Mouse (Mus musculus) G1E (cell line): ENCODE measurements around the gene Capg. TPM values are rescaled to one million over a fixed set of nuclear protein-coding genes. Genes with fewer than 3 reads are reported as not detected.

ENCODE experiments used
- ATAC-seq: 2 replicates; pipeline ENCODE4 v1.8.0; 2016; ENCODE audit warnings: mild to moderate bottlenecking; ENCODE audit not compliant: insufficient number of reproducible peaks, poor library complexity, low FRiP score, severe bottlenecking; ENCODE audit errors: extremely low read depth
- DNase-seq: peaks from one replicate; pipeline ENCODE4 v3.0.0; 2012; ENCODE audit warnings: low spot score
- H3K27me3 ChIP-seq: 2 replicates; pipeline ENCODE4 v1.6.1; 2012; ENCODE audit warnings: mild to moderate bottlenecking, low read length, inconsistent platforms; ENCODE audit not compliant: insufficient read depth
- H3K36me3 ChIP-seq: replicated peaks from 2 replicates; pipeline ENCODE3; 2012; ENCODE audit warnings: mild to moderate bottlenecking, inconsistent platforms
- H3K4me1 ChIP-seq: 2 replicates; pipeline ENCODE4 v1.6.1; 2012; ENCODE audit warnings: low read depth, low read length, inconsistent platforms, mixed read lengths; ENCODE audit not compliant: insufficient read depth
- H3K4me3 ChIP-seq: 2 replicates; pipeline ENCODE4 v1.5.1; 2012; ENCODE audit warnings: low read depth, mild to moderate bottlenecking, inconsistent platforms, low read length, moderate library complexity, mixed read lengths
- H3K9me3 ChIP-seq: replicated peaks from 2 replicates; pipeline ENCODE4 v1.6.1; 2012; ENCODE audit warnings: inconsistent platforms
- CTCF ChIP-seq: IDR thresholded peaks from 2 replicates; pipeline ENCODE4 v1.5.1; 2012; ENCODE audit warnings: low read depth, low read length, inconsistent platforms, mixed read lengths
- GATA1 ChIP-seq: IDR thresholded peaks from 2 replicates; pipeline ENCODE4 v1.6.1; 2012; ENCODE audit warnings: borderline replicate concordance, low read length, inconsistent platforms, mixed read lengths
- GATA2 ChIP-seq: IDR thresholded peaks from 2 replicates; pipeline ENCODE4 v1.6.1; 2012; ENCODE audit warnings: low read depth, low read length, inconsistent platforms, borderline replicate concordance
- POLR2AphosphoS5 ChIP-seq: IDR thresholded peaks from 2 replicates; pipeline ENCODE4 v1.6.1; 2012; ENCODE audit warnings: low read depth, low read length, inconsistent platforms; ENCODE audit not compliant: insufficient replicate concordance
- TAL1 ChIP-seq: conservative IDR thresholded peaks from 2 replicates; pipeline ENCODE4 v1.6.1; 2012; ENCODE audit warnings: low read depth, low read length, inconsistent platforms, mixed read lengths
- polyA plus RNA-seq: library from polyadenylated mRNA; stranded (reverse); fragments of >175 nt; gene quantifications from 2 replicates; pipeline ENCODE4 v1.2.3, GENCODE M21; 2012
- total RNA-seq, 2 experiments: library from RNA; stranded (forward) in 1 of 2; stranded (reverse) in 1 of 2; fragments of 200-1000 nt in 1 of 2; fragments of >200 nt in 1 of 2; fragmentation: Nextera tagmentation in 1 of 2; gene quantifications; 2 replicates each; pipeline ENCODE4 v1.2.3; 2014 to 2017

Gene Capg
- total and polyA plus RNA-seq, 3 experiments: 37.8 to 113 (median 102) TPM

- peaks cover 59% of the 10 kb centered on the region for H3K36me3 ChIP-seq
- peaks cover 45% of the 10 kb centered on the region for H3K4me1 ChIP-seq
- TF ChIP-seq GATA1: no peak
- TF ChIP-seq CTCF: no peak
- TF ChIP-seq POLR2AphosphoS5: 0 out of 2 replicates have a peak, but pooled peaks have one; percentile 74
- ATAC-seq: peak; percentile 82
- no peaks in the 10 kb centered on the region for H3K27me3 ChIP-seq
- H3K4me3 ChIP-seq: peak within 1 kb of the TSS; percentile 81
- DNase-seq: peak; percentile 88
- no peaks in the 10 kb centered on the region for H3K9me3 ChIP-seq
These were observed 54.0 kb downstream of the Capg start, which contains the start of the genes Elmod3 and Retsat for GRCm38 (mm10) chr6:72597956-72598753. Gene Elmod3 (minus strand): TSS chr6:72598413. Gene Retsat (plus strand): TSS chr6:72598475.

GRCm38 (mm10) chr6:72598791-72599557 lies 54.8 kb downstream of the Capg start:
- ATAC-seq (no peak), DNase-seq (no peak)
- H3K4me3 ChIP-seq: peak overlapping the region; percentile 81
- H3K27me3 ChIP-seq: no peaks in the 10 kb centered on the region
- TF ChIP-seq GATA1: no peak
- TF ChIP-seq GATA2: no peak
- TF ChIP-seq TAL1: no peak
- no peak for TF ChIP-seq CTCF
- TF ChIP-seq POLR2AphosphoS5: no peak
- H3K4me1 ChIP-seq: peaks cover 45% of the 10 kb centered on the region
- H3K9me3 ChIP-seq: no peaks in the 10 kb centered on the region
- peaks cover 61% of the 10 kb centered on the region for H3K36me3 ChIP-seq

- ATAC-seq: no peak
- H3K4me1 ChIP-seq: peaks cover 45% of the 10 kb centered on the region
- no peaks in the 10 kb centered on the region for H3K27me3 ChIP-seq
- no peak for DNase-seq
- TF ChIP-seq GATA2 (no peak), POLR2AphosphoS5 (no peak), GATA1 (no peak), CTCF (no peak), TAL1 (no peak)
- peaks cover 62% of the 10 kb centered on the region for H3K36me3 ChIP-seq
- H3K9me3 ChIP-seq: no peaks in the 10 kb centered on the region
- no peak overlapping the region for H3K4me3 ChIP-seq
These were observed 56.0 kb downstream of the Capg start for GRCm38 (mm10) chr6:72600216-72600615.

- no peak for DNase-seq
- no peak for TF ChIP-seq GATA2
- TF ChIP-seq CTCF: no peak
- no peak for TF ChIP-seq GATA1
- TF ChIP-seq TAL1: no peak
- no peak for TF ChIP-seq POLR2AphosphoS5
- no peak for ATAC-seq
- Histone ChIP-seq H3K36me3 (peaks cover 63% of the 10 kb centered on the region), H3K27me3 (no peaks in the 10 kb centered on the region), H3K9me3 (no peaks in the 10 kb centered on the region), H3K4me3 (no peak overlapping the region), H3K4me1 (peaks cover 45% of the 10 kb centered on the region)
These were observed 56.6 kb downstream of the Capg start for GRCm38 (mm10) chr6:72600771-72601170.

GRCm38 (mm10) chr6:72601732-72602131 lies 57.5 kb downstream of the Capg start:
- peak; percentile 98 for TF ChIP-seq CTCF
- TF ChIP-seq GATA2: no peak
- H3K27me3 ChIP-seq: no peaks in the 10 kb centered on the region
- peaks cover 68% of the 10 kb centered on the region for H3K36me3 ChIP-seq
- peak; percentile 52 for DNase-seq
- peak; percentile 47; the same call in 1 of the 2 replicates for ATAC-seq
- H3K4me1 ChIP-seq: peaks cover 42% of the 10 kb centered on the region
- H3K9me3 ChIP-seq: no peaks in the 10 kb centered on the region
- H3K4me3 ChIP-seq: no peak overlapping the region

GRCm38 (mm10) chr6:72604066-72604465 lies 59.9 kb downstream of the Capg start:
- Histone ChIP-seq H3K36me3 (peaks cover 88% of the 10 kb centered on the region), H3K9me3 (no peaks in the 10 kb centered on the region)
- no peak for DNase-seq

More at GRCm38 (mm10) chr6:72604066-72604465, 59.9 kb downstream of the Capg start:
- ATAC-seq: no peak
- no peak for TF ChIP-seq TAL1
- TF ChIP-seq GATA2: no peak
- Histone ChIP-seq H3K4me3 (no peak overlapping the region), H3K4me1 (peaks cover 28% of the 10 kb centered on the region), H3K27me3 (no peaks in the 10 kb centered on the region)
